ENCODE assay signal across 8 mouse cellular contexts in genomic region chr9:108782836-108783547, GRCm38 (mm10). TPM values are rescaled to one million over a fixed set of nuclear protein-coding genes. Genes with fewer than 3 reads are reported as not detected.
DNase-seq lines count a peak whose midpoint lies in the region; ATAC-seq lines count a peak whose summit lies in the region.

No protein-coding gene starts in this region.

- no peaks in the 10 kb centered on the region for H3K27me3 ChIP-seq in neural tube, embryonic 11.5 days (ENCODE audit: control insufficient read depth, insufficient read depth, low read length)
- H3K27me3 ChIP-seq in limb, embryonic 15.5 days: no peaks in the 10 kb centered on the region
- no peaks in the 10 kb centered on the region for H3K27me3 ChIP-seq in stomach, embryonic 16.5 days (ENCODE audit: control insufficient read depth, insufficient read depth, low read length)

- no peaks in the 10 kb centered on the region for H3K9me3 ChIP-seq in neural tube, embryonic 11.5 days (ENCODE audit: control insufficient read depth, low read length)
- H3K9me3 ChIP-seq in limb, embryonic 15.5 days: no peaks in the 10 kb centered on the region
- H3K9me3 ChIP-seq in stomach, embryonic 16.5 days (replicated peaks; ENCODE audit: control insufficient read depth, low read length): no peaks in the 10 kb centered on the region

- peak overlapping the region; percentile 98 for H3K27ac ChIP-seq in neural tube, embryonic 11.5 days (ENCODE audit: low read depth, low read length)
- H3K27ac ChIP-seq in limb, embryonic 15.5 days: peak overlapping the region; percentile 61; the same call in 1 of the 2 replicates
- peak overlapping the region; percentile 69 for H3K27ac ChIP-seq in stomach, embryonic 16.5 days (ENCODE audit: low read length)

- peak overlapping the region; percentile 94 for H3K4me3 ChIP-seq in neural tube, embryonic 11.5 days (ENCODE audit: low read depth, low read length)
- H3K4me3 ChIP-seq in limb, embryonic 15.5 days: peak overlapping the region; percentile 85
- H3K4me3 ChIP-seq in stomach, embryonic 16.5 days (replicated peaks; ENCODE audit: low read length): peak overlapping the region; percentile 95

- peak; percentile 43 for ATAC-seq in neural tube, embryonic 11.5 days (ENCODE audit: insufficient read depth, low FRiP score, low TSS enrichment)
- no peak for ATAC-seq in limb, embryonic 15.5 days (ENCODE audit: insufficient number of reproducible peaks, low FRiP score, low TSS enrichment, low read depth)
- ATAC-seq in stomach, embryonic 16.5 days (ENCODE audit: insufficient read depth, low FRiP score): no peak

- peak overlapping the region; percentile 98 for H3K9ac ChIP-seq in neural tube, embryonic 11.5 days (ENCODE audit: low read length)
- 0 out of 2 replicates have a peak overlapping the region, but pooled peaks have one; percentile 23 for H3K9ac ChIP-seq in limb, embryonic 15.5 days
- H3K9ac ChIP-seq in stomach, embryonic 16.5 days (ENCODE audit: low read length): peak overlapping the region; percentile 99

- H3K36me3 ChIP-seq in neural tube, embryonic 11.5 days (ENCODE audit: control insufficient read depth, insufficient read depth, low read length): no peaks in the 10 kb centered on the region
- H3K36me3 ChIP-seq in limb, embryonic 15.5 days: no peaks in the 10 kb centered on the region
- no peaks in the 10 kb centered on the region for H3K36me3 ChIP-seq in stomach, embryonic 16.5 days (ENCODE audit: control insufficient read depth, insufficient read depth, low read length)

- WGBS in neural tube, embryonic 11.5 days: 25% methylated on average over 9 of the region's 9 CpGs
- whole genome bisulfite sequencing in limb, embryonic 15.5 days: 27% methylated on average over 9 of the region's 9 CpGs
- 22% methylated on average over 9 of the region's 9 CpGs for WGBS in stomach, embryonic 16.5 days

- peaks cover 27% of the 10 kb centered on the region for H3K4me1 ChIP-seq in neural tube, embryonic 11.5 days (ENCODE audit: control insufficient read depth, insufficient read depth, low read length)
- H3K4me1 ChIP-seq in limb, embryonic 15.5 days: peaks cover 26% of the 10 kb centered on the region
- peaks cover 27% of the 10 kb centered on the region for H3K4me1 ChIP-seq in stomach, embryonic 16.5 days (ENCODE audit: control insufficient read depth, insufficient read depth, low read length)

- H3K4me2 ChIP-seq in neural tube, embryonic 11.5 days (ENCODE audit: low read depth): peak overlapping the region; percentile 72
- H3K4me2 ChIP-seq in limb, embryonic 15.5 days: peak overlapping the region; percentile 77
- H3K4me2 ChIP-seq in stomach, embryonic 16.5 days (ENCODE audit: low read depth, low read length): peak overlapping the region; percentile 87

- peak; percentile 28 for DNase-seq in cerebellum, adult 11-12 months
- DNase-seq in cerebellum, adult 8-10 months: no peak
- DNase-seq in neural tube, embryonic 11.5 days (ENCODE audit: low spot score): peak; percentile 21
- DNase-seq in neural tube, embryonic 10.5 days (ENCODE audit: extremely low spot score, low spot score): no peak
- DNase-seq in frontal cortex, adult 2 months (ENCODE audit: extremely low spot score in 1 of 2, low spot score in 1 of 2): no peak
- DNase-seq in layer of hippocampus, adult 11-12 months (ENCODE audit: low spot score): no peak

RNA-seq across cellular contexts. Expression of gene Ip6k2, which starts 0.6 kb away (rescaled TPM):
- 121 and 129 TPM in 2 replicates for polyA plus RNA-seq in neural tube, embryonic 11.5 days (2014; fragmentation: Nextera tagmentation; extraction: Ambion mirVana)
- polyA plus RNA-seq in limb, embryonic 15.5 days (2015; fragmentation: Nextera tagmentation; extraction: Ambion mirVana): 86.7 and 99.7 TPM in 2 replicates
- 64.8 and 65.3 TPM in 2 replicates for polyA plus RNA-seq in stomach, embryonic 16.5 days (2015; fragmentation: Nextera tagmentation; extraction: Ambion mirVana)
- 204 and 217 TPM in 2 replicates for polyA plus RNA-seq in frontal cortex, adult 2 months (2012; rRNA removed)

RNA-seq across cellular contexts. Expression of gene Nckipsd, which starts 25.2 kb away (rescaled TPM):
- 14.5 and 15.5 TPM in 2 replicates for polyA plus RNA-seq in neural tube, embryonic 11.5 days (2014; fragmentation: Nextera tagmentation; extraction: Ambion mirVana)
- 17.7 and 19.0 TPM in 2 replicates for polyA plus RNA-seq in limb, embryonic 15.5 days (2015; fragmentation: Nextera tagmentation; extraction: Ambion mirVana)
- 13.7 and 14.2 TPM in 2 replicates for polyA plus RNA-seq in stomach, embryonic 16.5 days (2015; fragmentation: Nextera tagmentation; extraction: Ambion mirVana)
- 55.5 and 58.8 TPM in 2 replicates for polyA plus RNA-seq in frontal cortex, adult 2 months (2012; rRNA removed)

RNA-seq across cellular contexts. Expression of gene Celsr3, which starts 43.1 kb away (rescaled TPM):
- polyA plus RNA-seq in neural tube, embryonic 11.5 days (2014; fragmentation: Nextera tagmentation; extraction: Ambion mirVana): 6.7 and 8.9 TPM in 2 replicates
- 0.08 and 0.09 TPM in 2 replicates for polyA plus RNA-seq in limb, embryonic 15.5 days (2015; fragmentation: Nextera tagmentation; extraction: Ambion mirVana)
- 0.74 and 1.0 TPM in 2 replicates for polyA plus RNA-seq in stomach, embryonic 16.5 days (2015; fragmentation: Nextera tagmentation; extraction: Ambion mirVana)
- polyA plus RNA-seq in frontal cortex, adult 2 months (2012; rRNA removed): 67.4 and 74.7 TPM in 2 replicates

Comparison
In these comparisons a context has a peak if more than half of its experiments do, and no peak if none do; other contexts are left out.
1. DNase-seq: peak in cerebellum, adult 11-12 months (single experiment) and neural tube, embryonic 11.5 days (single experiment); none in cerebellum, adult 8-10 months (single experiment), neural tube, embryonic 10.5 days (single experiment), frontal cortex, adult 2 months (0 of 2) and layer of hippocampus, adult 11-12 months (single experiment).
2. H3K9ac ChIP-seq: peak in every context shown above with its lines; median percentile 99 in stomach, embryonic 16.5 days; 98 in neural tube, embryonic 11.5 days; 23 in limb, embryonic 15.5 days.
3. Peak in every context shown above with its lines, with median percentiles within 50 percentile points of each other: H3K27ac ChIP-seq, H3K4me2 ChIP-seq and H3K4me3 ChIP-seq.